ENCODE assay signal across 26 mouse cellular contexts in genomic region chr17:71022841-71023240, GRCm38 (mm10). TPM values are rescaled to one million over a fixed set of nuclear protein-coding genes. Genes with fewer than 3 reads are reported as not detected.
DNase-seq lines count a peak whose midpoint lies in the region; ATAC-seq and TF ChIP-seq lines count a peak whose summit lies in the region.
"Had no signal": no experiment of that assay in that cellular context is flagged by ENCODE, and none has a peak within 500 bp of the region (broad histone marks: within the 10 kb centered on the region; RNA-seq: fewer than 3 reads in every experiment).

No protein-coding gene starts in this region.

- H3K4me2 ChIP-seq in heart, embryonic 12.5 days, result peak overlapping the region; percentile 73
- H3K4me2 ChIP-seq in intestine, embryonic 14.5 days (ENCODE audit: low read length), result no peak overlapping the region
- no peak overlapping the region for H3K4me2 ChIP-seq in intestine, postnatal 0 days (replicated peaks; ENCODE audit: low read depth)
- no peak overlapping the region for H3K4me2 ChIP-seq in embryonic facial prominence, embryonic 13.5 days
- H3K4me2 ChIP-seq: hindbrain, embryonic 13.5 days; lung, embryonic 14.5 days; stomach, embryonic 15.5 days had no signal

- no peaks in the 10 kb centered on the region for H3K27me3 ChIP-seq in heart, embryonic 12.5 days (replicated peaks)
- H3K27me3 ChIP-seq in intestine, embryonic 14.5 days (replicated peaks; ENCODE audit: control insufficient read depth, insufficient read depth, low read length), result no peaks in the 10 kb centered on the region
- no peaks in the 10 kb centered on the region for H3K27me3 ChIP-seq in intestine, postnatal 0 days (replicated peaks; ENCODE audit: control insufficient read depth, insufficient read depth, low read length)
- no peaks in the 10 kb centered on the region for H3K27me3 ChIP-seq in embryonic facial prominence, embryonic 13.5 days
- H3K27me3 ChIP-seq: hindbrain, embryonic 13.5 days; stomach, embryonic 15.5 days had no signal

- no peak for DNase-seq in heart, postnatal 14 days
- no peak for DNase-seq in intestine, embryonic 14.5 days (ENCODE audit: low spot score)
- DNase-seq: adrenal gland, adult 8-10 months; B cell, adult 2 months; cerebellum, adult 2 months; cerebellum, postnatal 14 days; forebrain, postnatal 0 days; gastrocnemius, postnatal 25 days; kidney, adult 11 months; kidney, postnatal 14 days; layer of hippocampus, adult 9-11 months; liver; lung, embryonic 14.5 days; lung, postnatal 14 days; midbrain, embryonic 14.5 days; retina, postnatal 1 day; right cerebral cortex, postnatal 25 days had no signal

- intact Hi-C loops in heart, postnatal 14 days (cut with DNase I), result no loop called here

- TF ChIP-seq CTCF in intestine, postnatal 0 days (IDR thresholded peaks at IDR 0.05; ENCODE audit: low read depth), result no peak

- 79% methylated on average over 13 of the region's 13 CpGs for WGBS in heart, embryonic 12.5 days
- 81% methylated on average over 13 of the region's 13 CpGs for WGBS in intestine, embryonic 14.5 days
- WGBS in intestine, postnatal 0 days, result 90% methylated on average over 13 of the region's 13 CpGs
- WGBS in embryonic facial prominence, embryonic 13.5 days, result 78% methylated on average over 13 of the region's 13 CpGs

- H3K9me3 ChIP-seq in heart, embryonic 12.5 days (replicated peaks), result no peaks in the 10 kb centered on the region
- H3K9me3 ChIP-seq in intestine, embryonic 14.5 days (ENCODE audit: control insufficient read depth, low read length), result no peaks in the 10 kb centered on the region
- no peaks in the 10 kb centered on the region for H3K9me3 ChIP-seq in intestine, postnatal 0 days (ENCODE audit: control insufficient read depth)
- H3K9me3 ChIP-seq in embryonic facial prominence, embryonic 13.5 days, result no peaks in the 10 kb centered on the region
- H3K9me3 ChIP-seq: hindbrain, embryonic 13.5 days; stomach, embryonic 15.5 days had no signal

- peaks cover 35% of the 10 kb centered on the region for H3K36me3 ChIP-seq in heart, embryonic 12.5 days
- no peaks in the 10 kb centered on the region for H3K36me3 ChIP-seq in intestine, embryonic 14.5 days (ENCODE audit: control insufficient read depth, insufficient read depth, low read length)
- no peaks in the 10 kb centered on the region for H3K36me3 ChIP-seq in intestine, postnatal 0 days (ENCODE audit: control insufficient read depth, insufficient read depth)
- H3K36me3 ChIP-seq in embryonic facial prominence, embryonic 13.5 days, result no peaks in the 10 kb centered on the region
- H3K36me3 ChIP-seq: hindbrain, embryonic 13.5 days; stomach, embryonic 15.5 days had no signal

- H3K4me3 ChIP-seq in heart, embryonic 12.5 days, result 0 out of 2 replicates have a peak overlapping the region, but pooled peaks have one; percentile 51
- H3K4me3 ChIP-seq in intestine, embryonic 14.5 days (ENCODE audit: low read depth, low read length), result no peak overlapping the region
- H3K4me3 ChIP-seq in intestine, postnatal 0 days (ENCODE audit: low read depth, low read length), result no peak overlapping the region
- H3K4me3 ChIP-seq in embryonic facial prominence, embryonic 13.5 days, result no peak overlapping the region
- H3K4me3 ChIP-seq: erythroblast, embryonic 14.5 days; hindbrain, embryonic 13.5 days; stomach, embryonic 15.5 days had no signal

- no peak overlapping the region for H3K27ac ChIP-seq in heart, embryonic 12.5 days (ENCODE audit: poor library complexity, severe bottlenecking)
- peak overlapping the region; percentile 16; the same call in 1 of the 2 replicates for H3K27ac ChIP-seq in intestine, embryonic 14.5 days (ENCODE audit: low read depth)
- H3K27ac ChIP-seq in intestine, postnatal 0 days (ENCODE audit: low read depth, low read length), result no peak overlapping the region
- no peak overlapping the region for H3K27ac ChIP-seq in embryonic facial prominence, embryonic 13.5 days
- H3K27ac ChIP-seq: hindbrain, embryonic 13.5 days; liver, embryonic 14.5 days; stomach, embryonic 15.5 days had no signal

- peak overlapping the region; percentile 29 for H3K9ac ChIP-seq in heart, embryonic 12.5 days
- H3K9ac ChIP-seq in intestine, embryonic 14.5 days (ENCODE audit: low read length), result no peak overlapping the region
- no peak overlapping the region for H3K9ac ChIP-seq in intestine, postnatal 0 days (ENCODE audit: low read depth, low read length)
- H3K9ac ChIP-seq in embryonic facial prominence, embryonic 13.5 days, result peak overlapping the region; percentile 32; the same call in 1 of the 2 replicates
- H3K9ac ChIP-seq: forebrain, postnatal 0 days; hindbrain, embryonic 13.5 days; liver, embryonic 14.5 days; lung, embryonic 14.5 days; stomach, embryonic 15.5 days had no signal

- ATAC-seq in heart, embryonic 12.5 days (ENCODE audit: insufficient number of reproducible peaks, low FRiP score), result no peak
- ATAC-seq in intestine, embryonic 14.5 days (replicated peaks; ENCODE audit: low FRiP score, low TSS enrichment, low read depth), result no peak
- no peak for ATAC-seq in intestine, postnatal 0 days
- ATAC-seq in embryonic facial prominence, embryonic 13.5 days (ENCODE audit: insufficient number of reproducible peaks, insufficient read depth, low FRiP score, low TSS enrichment, low read depth), result no peak
- ATAC-seq in frontal cortex, adult (ENCODE audit: low TSS enrichment), result no peak
- ATAC-seq: activated CD4-positive, CD25-positive, alpha-beta regulatory T cell, adult 4 months; forebrain, postnatal 0 days had no signal

- peaks cover 68% of the 10 kb centered on the region for H3K4me1 ChIP-seq in heart, embryonic 12.5 days (replicated peaks)
- H3K4me1 ChIP-seq in intestine, embryonic 14.5 days (replicated peaks; ENCODE audit: control insufficient read depth, insufficient read depth, low read length), result peaks cover 8% of the 10 kb centered on the region; the same call in 1 of the 2 replicates
- H3K4me1 ChIP-seq in intestine, postnatal 0 days (replicated peaks; ENCODE audit: control insufficient read depth, insufficient read depth, low read length), result no peaks in the 10 kb centered on the region
- H3K4me1 ChIP-seq in embryonic facial prominence, embryonic 13.5 days, result peaks cover 19% of the 10 kb centered on the region
- H3K4me1 ChIP-seq: stomach, embryonic 15.5 days had no signal

RNA-seq across cellular contexts. Expression of gene Myl12a, which starts 20.2 kb away (rescaled TPM):
- polyA plus RNA-seq in heart, embryonic 12.5 days (2016; fragmentation: Nextera tagmentation; extraction: Ambion mirVana), result 832 and 883 TPM in 2 replicates
- 100 to 1,000 TPM; 728 to 823 TPM for total RNA-seq in heart, postnatal 14 days (2021)
- polyA plus RNA-seq in intestine, embryonic 14.5 days (2014; fragmentation: Nextera tagmentation; extraction: Ambion mirVana), result 536 and 581 TPM in 2 replicates
- 396 and 417 TPM in 2 replicates for polyA plus RNA-seq in intestine, postnatal 0 days (2015; fragmentation: Nextera tagmentation; extraction: Ambion mirVana)
- 583 and 585 TPM in 2 replicates for polyA plus RNA-seq in embryonic facial prominence, embryonic 13.5 days (2015; fragmentation: Nextera tagmentation; extraction: Ambion mirVana)

RNA-seq across cellular contexts. Expression of gene Myom1, which starts 20.4 kb away (rescaled TPM):
- polyA plus RNA-seq in heart, embryonic 12.5 days (2016; fragmentation: Nextera tagmentation; extraction: Ambion mirVana), result 229 and 241 TPM in 2 replicates
- total RNA-seq in heart, postnatal 14 days (2021), result 1,000 to 10,000 TPM; 1,141 to 1,154 TPM
- polyA plus RNA-seq in intestine, embryonic 14.5 days (2014; fragmentation: Nextera tagmentation; extraction: Ambion mirVana), result 18.5 and 20.1 TPM in 2 replicates
- 8.9 and 12.4 TPM in 2 replicates for polyA plus RNA-seq in intestine, postnatal 0 days (2015; fragmentation: Nextera tagmentation; extraction: Ambion mirVana)
- polyA plus RNA-seq in embryonic facial prominence, embryonic 13.5 days (2015; fragmentation: Nextera tagmentation; extraction: Ambion mirVana), result 5.5 and 5.6 TPM in 2 replicates
- polyA plus RNA-seq: erythroblast, embryonic 14.5 days had no signal

Comparison
In these comparisons a context has a peak if more than half of its experiments do, and no peak if none do; other contexts are left out.
1. H3K9ac ChIP-seq: peak in heart, embryonic 12.5 days (single experiment) and embryonic facial prominence, embryonic 13.5 days (single experiment); none in intestine, embryonic 14.5 days (single experiment) and intestine, postnatal 0 days (single experiment).
2. RNA of gene Myom1, which starts 20.4 kb away (polyA plus RNA-seq): 229 to 241 TPM in heart, embryonic 12.5 days; 18.5 to 20.1 TPM in intestine, embryonic 14.5 days, 8.9 to 12.4 TPM in intestine, postnatal 0 days and 5.5 to 5.6 TPM in embryonic facial prominence, embryonic 13.5 days; every median in the first group is over 10 times any median in the second.